Mouse (Mus musculus): ENCODE measurements around the gene Cep295nl. TPM values are rescaled to one million over a fixed set of nuclear protein-coding genes. Genes with fewer than 3 reads are reported as not detected.

The Cep295nl gene
- polyA plus RNA-seq, 1 experiment from 2014 or later: 0.70 TPM

- no peak overlapping the region for H3K9ac ChIP-seq
- no peak overlapping the region for H3K4me3 ChIP-seq
- peaks cover 18% of the 10 kb centered on the region for H3K4me1 ChIP-seq
- WGBS: 85% methylated on average over 11 of the region's 11 CpGs
- no peaks in the 10 kb centered on the region for H3K27me3 ChIP-seq
- peaks cover 35% of the 10 kb centered on the region for H3K36me3 ChIP-seq
- no peak overlapping the region for H3K27ac ChIP-seq
- no peaks in the 10 kb centered on the region for H3K9me3 ChIP-seq
- no peak overlapping the region for H3K4me2 ChIP-seq (replicated peaks)
- ATAC-seq (ENCODE audit: insufficient number of reproducible peaks, insufficient read depth, low FRiP score, low TSS enrichment): no peak
Measured at GRCm38 (mm10) chr11:118332376-118332775, 9.9 kb downstream of the Cep295nl start.

GRCm38 (mm10) chr11:118330777-118331176 is 11.5 kb downstream of the Cep295nl start:
- 95% methylated on average over 16 of the region's 16 CpGs for WGBS
- peaks cover 32% of the 10 kb centered on the region for H3K4me1 ChIP-seq

GRCm38 (mm10) chr11:118330361-118330760 is 11.9 kb downstream of the Cep295nl start:
- Histone ChIP-seq H3K4me1 (peaks cover 34% of the 10 kb centered on the region), H3K4me2 (replicated peaks) (no peak overlapping the region), H3K27me3 (no peaks in the 10 kb centered on the region), H3K9me3 (no peaks in the 10 kb centered on the region), H3K9ac (no peak overlapping the region), H3K4me3 (no peak overlapping the region), H3K36me3 (peaks cover 35% of the 10 kb centered on the region), H3K27ac (no peak overlapping the region)
- ATAC-seq (ENCODE audit: insufficient number of reproducible peaks, insufficient read depth, low FRiP score, low TSS enrichment): no peak
- WGBS: 94% methylated on average over 14 of the region's 14 CpGs

More at GRCm38 (mm10) chr11:118330777-118331176, 11.5 kb downstream of the Cep295nl start:
- no peaks in the 10 kb centered on the region for H3K9me3 ChIP-seq
- H3K4me2 ChIP-seq (replicated peaks): no peak overlapping the region
- H3K4me3 ChIP-seq: no peak overlapping the region
- no peak for ATAC-seq (ENCODE audit: insufficient number of reproducible peaks, insufficient read depth, low FRiP score, low TSS enrichment)
- no peaks in the 10 kb centered on the region for H3K27me3 ChIP-seq
- H3K9ac ChIP-seq: no peak overlapping the region
- H3K27ac ChIP-seq: no peak overlapping the region
- H3K36me3 ChIP-seq: peaks cover 35% of the 10 kb centered on the region

- no peak overlapping the region for H3K4me2 ChIP-seq (replicated peaks)
- H3K4me3 ChIP-seq: no peak overlapping the region
- H3K9me3 ChIP-seq: no peaks in the 10 kb centered on the region
- WGBS: 89% methylated on average over 5 of the region's 5 CpGs
- no peak for ATAC-seq (ENCODE audit: insufficient number of reproducible peaks, insufficient read depth, low FRiP score, low TSS enrichment)
- peaks cover 42% of the 10 kb centered on the region for H3K4me1 ChIP-seq
- H3K36me3 ChIP-seq: peaks cover 35% of the 10 kb centered on the region
- H3K27ac ChIP-seq: no peak overlapping the region
- H3K9ac ChIP-seq: no peak overlapping the region
- H3K27me3 ChIP-seq: no peaks in the 10 kb centered on the region
Measured at GRCm38 (mm10) chr11:118328947-118329346, 13.4 kb downstream of the Cep295nl start.

GRCm38 (mm10) chr11:118328511-118328910 is 13.8 kb downstream of the Cep295nl start:
- Histone ChIP-seq H3K4me3 (no peak overlapping the region), H3K9me3 (no peaks in the 10 kb centered on the region), H3K9ac (no peak overlapping the region), H3K4me1 (peaks cover 46% of the 10 kb centered on the region), H3K36me3 (peaks cover 32% of the 10 kb centered on the region), H3K27ac (no peak overlapping the region), H3K27me3 (no peaks in the 10 kb centered on the region), H3K4me2 (replicated peaks) (no peak overlapping the region)
- 90% methylated on average over 6 of the region's 6 CpGs for WGBS
- no peak for ATAC-seq (ENCODE audit: insufficient number of reproducible peaks, insufficient read depth, low FRiP score, low TSS enrichment)

- peak overlapping the region; percentile 83 for H3K27ac ChIP-seq
- peaks cover 50% of the 10 kb centered on the region for H3K4me1 ChIP-seq
- H3K4me2 ChIP-seq (replicated peaks): peak overlapping the region; percentile 29
- H3K9ac ChIP-seq: peak overlapping the region; percentile 35; the same call in 1 of the 2 replicates
- H3K27me3 ChIP-seq: no peaks in the 10 kb centered on the region
- H3K36me3 ChIP-seq: peaks cover 20% of the 10 kb centered on the region
- H3K9me3 ChIP-seq: no peaks in the 10 kb centered on the region
- 56% methylated on average over 24 of the region's 24 CpGs for WGBS
- 0 out of 2 replicates have a peak overlapping the region, but pooled peaks have one; percentile 6 for H3K4me3 ChIP-seq
- 0 out of 2 replicates have a peak, but pooled peaks have one; percentile 44 for ATAC-seq (ENCODE audit: insufficient number of reproducible peaks, insufficient read depth, low FRiP score, low TSS enrichment)
Measured at GRCm38 (mm10) chr11:118326991-118327971, 15.0 kb downstream of the Cep295nl start.

GRCm38 (mm10) chr11:118326491-118326890 is 15.8 kb downstream of the Cep295nl start:
- Histone ChIP-seq H3K9ac (no peak overlapping the region), H3K4me1 (peaks cover 57% of the 10 kb centered on the region), H3K36me3 (peaks cover 18% of the 10 kb centered on the region), H3K4me3 (no peak overlapping the region), H3K9me3 (no peaks in the 10 kb centered on the region), H3K27me3 (no peaks in the 10 kb centered on the region), H3K4me2 (replicated peaks) (no peak overlapping the region), H3K27ac (peak overlapping the region; percentile 42; the same call in 1 of the 2 replicates)
- ATAC-seq (ENCODE audit: insufficient number of reproducible peaks, insufficient read depth, low FRiP score, low TSS enrichment): no peak
- 78% methylated on average over 4 of the region's 4 CpGs for WGBS

- H3K9me3 ChIP-seq: no peaks in the 10 kb centered on the region
- no peak overlapping the region for H3K4me3 ChIP-seq
- peak; percentile 61 for ATAC-seq (ENCODE audit: insufficient number of reproducible peaks, insufficient read depth, low FRiP score, low TSS enrichment)
- H3K9ac ChIP-seq: no peak overlapping the region
- 25% methylated on average over 5 of the region's 5 CpGs for WGBS
- H3K4me1 ChIP-seq: peaks cover 57% of the 10 kb centered on the region
- H3K27ac ChIP-seq: peak overlapping the region; percentile 80
- peak overlapping the region; percentile 14; the same call in 1 of the 2 replicates for H3K4me2 ChIP-seq (replicated peaks)
- H3K36me3 ChIP-seq: peaks cover 9% of the 10 kb centered on the region
- no peaks in the 10 kb centered on the region for H3K27me3 ChIP-seq
Measured at GRCm38 (mm10) chr11:118324541-118324940, 17.8 kb downstream of the Cep295nl start.

GRCm38 (mm10) chr11:118323974-118324373 is 18.3 kb downstream of the Cep295nl start:
- H3K27ac ChIP-seq: peak overlapping the region; percentile 80
- peaks cover 14% of the 10 kb centered on the region for H3K36me3 ChIP-seq
- H3K4me3 ChIP-seq: no peak overlapping the region
- ATAC-seq (ENCODE audit: insufficient number of reproducible peaks, insufficient read depth, low FRiP score, low TSS enrichment): no peak
- no peaks in the 10 kb centered on the region for H3K27me3 ChIP-seq
- no peak overlapping the region for H3K9ac ChIP-seq
- no peaks in the 10 kb centered on the region for H3K9me3 ChIP-seq
- H3K4me1 ChIP-seq: peaks cover 57% of the 10 kb centered on the region
- H3K4me2 ChIP-seq (replicated peaks): peak overlapping the region; percentile 14; the same call in 1 of the 2 replicates
- 82% methylated on average over 5 of the region's 5 CpGs for WGBS

GRCm38 (mm10) chr11:118322647-118323046 is 19.7 kb downstream of the Cep295nl start:
- no peak for ATAC-seq (ENCODE audit: insufficient number of reproducible peaks, insufficient read depth, low FRiP score, low TSS enrichment)
- H3K36me3 ChIP-seq: peaks cover 26% of the 10 kb centered on the region
- H3K27ac ChIP-seq: no peak overlapping the region
- no peak overlapping the region for H3K9ac ChIP-seq
- H3K4me1 ChIP-seq: peaks cover 46% of the 10 kb centered on the region
- no peaks in the 10 kb centered on the region for H3K27me3 ChIP-seq
- no peaks in the 10 kb centered on the region for H3K9me3 ChIP-seq
- no peak overlapping the region for H3K4me3 ChIP-seq
- WGBS: 67% methylated on average over 3 of the region's 3 CpGs
- H3K4me2 ChIP-seq (replicated peaks): no peak overlapping the region

- H3K4me3 ChIP-seq: no peak overlapping the region
- WGBS: 72% methylated on average over 4 of the region's 4 CpGs
- H3K9ac ChIP-seq: no peak overlapping the region
- no peak for ATAC-seq (ENCODE audit: insufficient number of reproducible peaks, insufficient read depth, low FRiP score, low TSS enrichment)
- no peak overlapping the region for H3K4me2 ChIP-seq (replicated peaks)
- H3K27ac ChIP-seq: no peak overlapping the region
- peaks cover 30% of the 10 kb centered on the region for H3K36me3 ChIP-seq
- peaks cover 40% of the 10 kb centered on the region for H3K4me1 ChIP-seq
- H3K9me3 ChIP-seq: no peaks in the 10 kb centered on the region
- H3K27me3 ChIP-seq: no peaks in the 10 kb centered on the region
Measured at GRCm38 (mm10) chr11:118321971-118322370, 20.3 kb downstream of the Cep295nl start.

- Histone ChIP-seq H3K9ac (no peak overlapping the region), H3K27me3 (no peaks in the 10 kb centered on the region), H3K36me3 (peaks cover 34% of the 10 kb centered on the region), H3K27ac (no peak overlapping the region), H3K4me2 (replicated peaks) (no peak overlapping the region), H3K9me3 (no peaks in the 10 kb centered on the region), H3K4me3 (no peak overlapping the region), H3K4me1 (peaks cover 36% of the 10 kb centered on the region)
- no peak for ATAC-seq (ENCODE audit: insufficient number of reproducible peaks, insufficient read depth, low FRiP score, low TSS enrichment)
- 78% methylated on average over 7 of the region's 7 CpGs for WGBS
Measured at GRCm38 (mm10) chr11:118321500-118321899, 20.8 kb downstream of the Cep295nl start.
